Mouse (Mus musculus): Measurements from ENCODE around the gene Cpt2.

The Cpt2 gene

GRCm38 (mm10) chr4:107921152-107921695, 2.2 kb downstream of the Cpt2 start:
- no peak for DNase-seq (ENCODE audit: low read depth, low spot score)

- no peak for DNase-seq (ENCODE audit: low read depth, low spot score)
Measured at GRCm38 (mm10) chr4:107920336-107920735, 3.1 kb downstream of the Cpt2 start.

GRCm38 (mm10) chr4:107910020-107910419, 13.4 kb downstream of the Cpt2 start:
- DNase-seq (ENCODE audit: low read depth, low spot score) = no peak

- DNase-seq (ENCODE audit: low read depth, low spot score) = peak; percentile 53
Measured at GRCm38 (mm10) chr4:107906561-107906960, 16.8 kb downstream of the Cpt2 start.

GRCm38 (mm10) chr4:107904252-107904651, 19.2 kb downstream of the Cpt2 start:
- DNase-seq (ENCODE audit: low read depth, low spot score) = no peak

- no peak for DNase-seq (ENCODE audit: low read depth, low spot score)
Measured at GRCm38 (mm10) chr4:107900206-107900605, 23.2 kb downstream of the Cpt2 start.

GRCm38 (mm10) chr4:107899211-107899927, 24.0 kb downstream of the Cpt2 start:
- no peak for DNase-seq (ENCODE audit: low read depth, low spot score)

GRCm38 (mm10) chr4:107892663-107893062, 30.7 kb downstream of the Cpt2 start:
- no peak for DNase-seq (ENCODE audit: low read depth, low spot score)

GRCm38 (mm10) chr4:107889731-107890432, 33.5 kb downstream of the Cpt2 start, which contains the start of gene 0610037L13Rik:
TSS of gene 0610037L13Rik (plus strand) at chr4:107889813.
- DNase-seq (ENCODE audit: low read depth, low spot score) = peak; percentile 98

- no peak for DNase-seq (ENCODE audit: low read depth, low spot score)
Measured at GRCm38 (mm10) chr4:107889385-107889730, 34.1 kb downstream of the Cpt2 start.

- DNase-seq (ENCODE audit: low read depth, low spot score) = peak; percentile 75
Measured at GRCm38 (mm10) chr4:107886371-107886770, 37.0 kb downstream of the Cpt2 start.

GRCm38 (mm10) chr4:107881631-107882030, 41.8 kb downstream of the Cpt2 start:
- DNase-seq (ENCODE audit: low read depth, low spot score) = no peak

GRCm38 (mm10) chr4:107879254-107880050, 44.0 kb downstream of the Cpt2 start, which contains the start of gene Magoh:
TSS of gene Magoh (plus strand) at chr4:107879755.
- DNase-seq (ENCODE audit: low read depth, low spot score) = peak; percentile 97

GRCm38 (mm10) chr4:107864866-107865265, 58.5 kb downstream of the Cpt2 start:
- no peak for DNase-seq (ENCODE audit: low read depth, low spot score)

- no peak for DNase-seq (ENCODE audit: low read depth, low spot score)
Measured at GRCm38 (mm10) chr4:107858995-107859394, 64.4 kb downstream of the Cpt2 start.

- no peak for DNase-seq (ENCODE audit: low read depth, low spot score)
Measured at GRCm38 (mm10) chr4:107856958-107857686, 66.3 kb downstream of the Cpt2 start.

All from R1 (cell line).